Comparison of ENCODE assay signal across 7 mouse cellular contexts in the genomic region with DNA sequence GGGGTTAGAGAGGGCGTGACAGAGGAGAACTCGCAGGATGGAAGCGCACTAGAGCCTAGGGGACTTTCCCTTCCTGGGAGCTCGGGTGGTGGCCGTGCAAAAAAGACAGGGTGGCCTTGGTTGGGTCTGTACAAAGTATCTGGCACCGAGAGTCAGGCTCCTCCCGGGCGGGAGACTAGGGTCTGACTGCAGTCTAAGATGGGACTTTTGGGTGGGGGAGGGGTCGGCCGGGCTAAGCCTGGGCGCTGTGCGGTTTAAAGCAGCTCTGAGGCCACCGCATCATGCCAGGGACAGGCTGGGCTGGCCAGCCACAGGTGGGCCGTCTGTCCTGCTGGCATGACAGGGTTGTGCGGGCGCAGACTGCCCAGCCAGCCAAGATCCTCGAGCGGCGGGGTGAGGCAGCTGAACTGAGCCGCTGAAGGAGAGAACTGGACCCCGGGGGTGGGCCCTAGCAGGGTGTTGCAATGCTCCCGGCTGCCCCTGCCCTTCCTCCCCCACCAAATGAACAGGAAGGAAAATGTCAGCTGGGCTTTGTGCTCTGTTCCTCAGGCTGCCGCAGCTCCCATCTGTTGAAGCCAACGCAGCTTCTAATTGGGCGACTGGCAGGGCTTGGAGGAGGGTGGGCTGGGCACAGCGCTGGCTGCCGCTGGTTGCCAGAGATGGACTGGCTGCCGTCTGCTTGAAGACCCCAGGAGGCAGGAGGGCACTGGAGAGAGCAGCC. TPM values are rescaled to one million over a fixed set of nuclear protein-coding genes. Genes with fewer than 3 reads are reported as not detected.
DNase-seq lines count a peak whose midpoint lies in the region; ATAC-seq and TF ChIP-seq lines count a peak whose summit lies in the region.

No protein-coding gene starts in this region.

- H3K4me1 ChIP-seq in embryonic fibroblast, embryonic 13.5 days (ENCODE audit: control insufficient read depth, insufficient read depth, low read length): no peaks in the 10 kb centered on the region
- peaks cover 6% of the 10 kb centered on the region for H3K4me1 ChIP-seq in neural tube, embryonic 11.5 days (ENCODE audit: control insufficient read depth, insufficient read depth, low read length)

- no peaks in the 10 kb centered on the region for H3K9me3 ChIP-seq in neural tube, embryonic 11.5 days (ENCODE audit: control insufficient read depth, low read length)

- no peak for TF ChIP-seq CTCF in embryonic fibroblast, embryonic 13.5 days (IDR thresholded peaks at IDR 0.05; ENCODE audit: borderline replicate concordance, insufficient read depth, low read length)

- peak; percentile 56 for ATAC-seq in neural tube, embryonic 11.5 days (ENCODE audit: insufficient read depth, low FRiP score, low TSS enrichment)

- H3K4me2 ChIP-seq in neural tube, embryonic 11.5 days (ENCODE audit: low read depth): peak overlapping the region; percentile 99

- H3K27me3 ChIP-seq in neural tube, embryonic 11.5 days (ENCODE audit: control insufficient read depth, insufficient read depth, low read length): peaks cover 18% of the 10 kb centered on the region

- H3K27ac ChIP-seq in embryonic fibroblast, embryonic 13.5 days (ENCODE audit: insufficient read depth, low read length): no peak overlapping the region
- peak overlapping the region; percentile 60 for H3K27ac ChIP-seq in neural tube, embryonic 11.5 days (ENCODE audit: low read depth, low read length)

- DNase-seq in ES-CJ7 (ENCODE audit: low read depth, low spot score): peak; percentile 56
- DNase-seq in brain, adult 2 months (ENCODE audit: low read depth, low spot score): peak; percentile 90
- DNase-seq in heart, postnatal 25 days (ENCODE audit: low spot score): peak; percentile 7
- peak; percentile 70 to 85 for DNase-seq in left cerebral cortex, postnatal 25 days (ENCODE audit: low spot score in 2 of 2)
- DNase-seq in neural tube, embryonic 11.5 days (ENCODE audit: low spot score): peak; percentile 61
- no peak for DNase-seq in thymus, adult 18-20 months

- under 1% methylated on average over 28 of the region's 28 CpGs for WGBS in neural tube, embryonic 11.5 days

- H3K36me3 ChIP-seq in neural tube, embryonic 11.5 days (ENCODE audit: control insufficient read depth, insufficient read depth, low read length): no peaks in the 10 kb centered on the region

- peak overlapping the region; percentile 77 for H3K9ac ChIP-seq in neural tube, embryonic 11.5 days (ENCODE audit: low read length)

- intact Hi-C loops in heart, postnatal 25 days (cut with DNase I): no loop called here
- intact Hi-C loops in left cerebral cortex, postnatal 25 days (cut with DNase I): loop anchor here (2.0 kb wide), 2 partner anchors 64 to 122 kb away; no protein-coding TSS in a partner anchor

- no peak for TF ChIP-seq POLR2A in embryonic fibroblast, embryonic 13.5 days (IDR thresholded peaks at IDR 0.05; ENCODE audit: low read depth, low read length)

- H3K4me3 ChIP-seq in embryonic fibroblast, embryonic 13.5 days (ENCODE audit: insufficient read depth, low read length): peak overlapping the region; percentile 50
- peak overlapping the region; percentile 59 for H3K4me3 ChIP-seq in neural tube, embryonic 11.5 days (ENCODE audit: low read depth, low read length)

RNA-seq across cellular contexts. Expression of gene Lrrn2, which starts 1.1 kb away (rescaled TPM):
- 0.46 and 0.70 TPM in 2 replicates for polyA plus RNA-seq in embryonic fibroblast, embryonic 13.5 days (2011; ENCODE audit: insufficient read length, low read depth, missing spikeins)
- 1 to 10 TPM; 3.2 to 3.3 TPM for total RNA-seq in heart, postnatal 25 days (2021)
- 100 to 1,000 TPM in 1 of 2 experiments, 10 to 100 TPM in 1; 90.8 to 106 TPM for total RNA-seq in left cerebral cortex, postnatal 25 days (2021)
- polyA plus RNA-seq in neural tube, embryonic 11.5 days (2014; fragmentation: Nextera tagmentation; extraction: Ambion mirVana): 8.1 and 8.5 TPM in 2 replicates

Comparison
In these comparisons a context has a peak if more than half of its experiments do, and no peak if none do; other contexts are left out.
1. DNase-seq: peak in ES-CJ7 (single experiment), brain, adult 2 months (single experiment), heart, postnatal 25 days (single experiment), left cerebral cortex, postnatal 25 days (2 of 2) and neural tube, embryonic 11.5 days (single experiment); none in thymus, adult 18-20 months (0 of 2).
2. RNA of gene Lrrn2, which starts 1.1 kb away (total RNA-seq): 90.8 to 106 TPM in left cerebral cortex, postnatal 25 days; 3.2 to 3.3 TPM in heart, postnatal 25 days; every median in the first group is over 10 times any median in the second.